Mouse (Mus musculus): ENCODE data around the gene Supt3. TPM values are rescaled to one million over a fixed set of nuclear protein-coding genes. Genes with fewer than 3 reads are reported as not detected.

Supt3 gene
- total and polyA plus RNA-seq, 2 experiments: 2.3 to 4.9 TPM

DNA sequence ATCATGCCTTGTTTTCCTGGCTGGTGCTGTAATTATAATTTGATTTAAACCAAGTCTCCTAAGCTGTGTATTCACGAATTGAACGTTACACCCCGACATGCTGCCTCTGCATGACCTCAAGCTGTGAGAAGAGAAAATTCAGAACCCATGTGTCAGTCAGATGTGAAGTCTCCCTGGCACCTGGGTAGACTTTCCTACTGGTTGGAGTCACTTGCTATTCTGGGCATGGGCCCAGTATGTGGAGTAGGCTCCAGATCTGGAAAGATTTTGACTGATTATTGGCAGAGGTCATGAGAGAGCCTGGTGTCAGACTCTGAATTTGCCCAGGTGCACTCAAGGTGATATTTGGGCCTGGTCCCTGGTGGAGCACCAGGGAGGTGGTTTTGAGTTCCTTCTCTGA is 275.0 kb downstream of the Supt3 start:
- WGBS: 96% methylated on average over 3 of the region's 3 CpGs
- TF ChIP-seq POLR2A (IDR thresholded peaks at IDR 0.05; ENCODE audit: extremely low read depth, insufficient read depth, low read length) (no peak), CTCF (IDR thresholded peaks at IDR 0.05; ENCODE audit: low read depth, low read length) (no peak)
- H3K4me1 ChIP-seq (ENCODE audit: control insufficient read depth, insufficient read depth, low read length): peaks cover 2% of the 10 kb centered on the region
- peak; percentile 12 for DNase-seq (ENCODE audit: extremely low read depth, low read depth, low spot score)
- H3K9ac ChIP-seq (ENCODE audit: low read depth, low read length): no peak overlapping the region
- H3K36me3 ChIP-seq (ENCODE audit: control insufficient read depth, insufficient read depth, low read length): peaks cover 1% of the 10 kb centered on the region; the same call in 1 of the 2 replicates
- no peaks in the 10 kb centered on the region for H3K27me3 ChIP-seq (ENCODE audit: control insufficient read depth, insufficient read depth, low read length)
- no peak overlapping the region for H3K27ac ChIP-seq (replicated peaks; ENCODE audit: insufficient read depth, low read depth, low read length)
- H3K4me3 ChIP-seq (ENCODE audit: insufficient read depth, low read depth, low read length): no peak overlapping the region
- no peaks in the 10 kb centered on the region for H3K79me2 ChIP-seq (ENCODE audit: control insufficient read depth, insufficient read depth, low read length)

DNA sequence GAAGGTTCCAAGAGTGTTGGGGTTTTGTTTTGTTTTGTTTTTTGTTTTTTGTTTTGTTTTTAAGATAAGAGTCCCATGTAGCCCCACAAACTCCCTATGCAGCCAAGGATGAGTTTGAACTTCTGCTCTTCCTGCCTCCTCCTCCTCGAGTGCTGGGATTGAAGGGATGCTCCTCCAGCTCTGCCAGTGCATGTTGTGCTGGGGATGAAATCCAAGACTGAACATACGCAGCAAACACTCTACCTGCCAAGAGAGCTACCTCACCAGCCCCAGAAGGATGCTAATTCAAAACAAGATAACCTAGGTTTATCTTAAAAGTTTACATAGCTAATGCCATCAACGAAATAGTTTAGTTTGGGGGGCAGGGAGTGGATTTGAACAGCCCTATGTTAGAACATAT is 276.4 kb downstream of the Supt3 start:
- H3K79me2 ChIP-seq (ENCODE audit: control insufficient read depth, insufficient read depth, low read length): no peaks in the 10 kb centered on the region
- 82% methylated on average over 3 of the region's 3 CpGs for WGBS
- H3K36me3 ChIP-seq (ENCODE audit: control insufficient read depth, insufficient read depth, low read length): peaks cover 1% of the 10 kb centered on the region; the same call in 1 of the 2 replicates
- no peak for DNase-seq (ENCODE audit: extremely low read depth, low read depth, low spot score)
- H3K27me3 ChIP-seq (ENCODE audit: control insufficient read depth, insufficient read depth, low read length): no peaks in the 10 kb centered on the region
- H3K9ac ChIP-seq (ENCODE audit: low read depth, low read length): no peak overlapping the region
- TF ChIP-seq CTCF (IDR thresholded peaks at IDR 0.05; ENCODE audit: low read depth, low read length) (no peak), POLR2A (IDR thresholded peaks at IDR 0.05; ENCODE audit: extremely low read depth, insufficient read depth, low read length) (no peak)
- no peak overlapping the region for H3K4me3 ChIP-seq (ENCODE audit: insufficient read depth, low read depth, low read length)
- no peak overlapping the region for H3K27ac ChIP-seq (replicated peaks; ENCODE audit: insufficient read depth, low read depth, low read length)
- H3K4me1 ChIP-seq (ENCODE audit: control insufficient read depth, insufficient read depth, low read length): peaks cover 2% of the 10 kb centered on the region

DNA sequence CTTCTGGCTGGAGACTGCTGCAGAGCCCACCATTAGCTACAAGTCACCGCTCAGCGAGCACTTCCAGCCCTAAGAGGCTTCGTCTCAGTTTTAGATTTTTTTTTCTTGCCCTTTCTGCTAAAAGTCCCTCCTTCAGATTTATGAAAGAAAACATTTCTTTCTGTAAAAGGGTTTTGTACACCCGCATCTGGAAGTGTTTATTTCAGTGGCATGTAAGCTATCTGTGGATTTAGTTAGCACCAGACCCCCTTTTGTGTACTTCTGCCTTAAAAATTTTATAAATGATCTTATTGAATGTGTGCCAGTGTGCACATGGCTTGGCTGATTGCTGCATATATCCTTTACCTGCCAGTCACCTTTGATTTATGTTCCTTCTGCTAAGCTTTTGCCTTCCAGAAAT is 277.6 kb downstream of the Supt3 start:
- Histone ChIP-seq H3K27ac (replicated peaks; ENCODE audit: insufficient read depth, low read depth, low read length) (no peak overlapping the region), H3K4me1 (ENCODE audit: control insufficient read depth, insufficient read depth, low read length) (peaks cover 2% of the 10 kb centered on the region), H3K4me3 (ENCODE audit: insufficient read depth, low read depth, low read length) (no peak overlapping the region), H3K79me2 (ENCODE audit: control insufficient read depth, insufficient read depth, low read length) (no peaks in the 10 kb centered on the region), H3K27me3 (ENCODE audit: control insufficient read depth, insufficient read depth, low read length) (no peaks in the 10 kb centered on the region), H3K36me3 (ENCODE audit: control insufficient read depth, insufficient read depth, low read length) (peaks cover 1% of the 10 kb centered on the region; the same call in 1 of the 2 replicates), H3K9ac (ENCODE audit: low read depth, low read length) (no peak overlapping the region)
- no peak for DNase-seq (ENCODE audit: extremely low read depth, low read depth, low spot score)
- TF ChIP-seq POLR2A (IDR thresholded peaks at IDR 0.05; ENCODE audit: extremely low read depth, insufficient read depth, low read length) (no peak), CTCF (IDR thresholded peaks at IDR 0.05; ENCODE audit: low read depth, low read length) (no peak)
- 96% methylated on average over 4 of the region's 4 CpGs for WGBS

DNA sequence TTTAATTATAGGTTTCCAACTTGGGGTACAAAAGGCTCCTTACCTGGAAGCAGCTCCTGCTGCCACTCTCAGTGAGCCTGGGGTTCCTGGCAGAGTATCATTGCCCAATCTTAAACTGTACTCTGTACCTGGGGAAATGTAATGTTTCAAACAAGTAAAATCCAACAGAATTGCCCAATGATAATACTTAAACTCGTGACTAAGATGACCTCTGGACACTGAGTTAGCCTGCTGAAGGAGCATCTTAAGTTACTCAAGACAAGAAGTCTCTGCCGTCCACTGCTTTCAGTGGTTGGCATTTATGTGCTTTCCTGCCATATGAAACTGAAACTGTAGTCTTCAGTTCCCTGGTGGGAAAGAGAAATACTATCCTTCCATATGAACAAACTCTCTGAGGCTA is 279.9 kb downstream of the Supt3 start:
- Histone ChIP-seq H3K36me3 (ENCODE audit: control insufficient read depth, insufficient read depth, low read length) (peaks cover 1% of the 10 kb centered on the region; the same call in 1 of the 2 replicates), H3K79me2 (ENCODE audit: control insufficient read depth, insufficient read depth, low read length) (no peaks in the 10 kb centered on the region), H3K4me3 (ENCODE audit: insufficient read depth, low read depth, low read length) (no peak overlapping the region), H3K27me3 (ENCODE audit: control insufficient read depth, insufficient read depth, low read length) (no peaks in the 10 kb centered on the region), H3K4me1 (ENCODE audit: control insufficient read depth, insufficient read depth, low read length) (peaks cover 2% of the 10 kb centered on the region), H3K9ac (ENCODE audit: low read depth, low read length) (no peak overlapping the region), H3K27ac (replicated peaks; ENCODE audit: insufficient read depth, low read depth, low read length) (no peak overlapping the region)
- TF ChIP-seq CTCF (IDR thresholded peaks at IDR 0.05; ENCODE audit: low read depth, low read length) (no peak), POLR2A (IDR thresholded peaks at IDR 0.05; ENCODE audit: extremely low read depth, insufficient read depth, low read length) (no peak)
- peak; percentile 76 for DNase-seq (ENCODE audit: extremely low read depth, low read depth, low spot score)
- 42% methylated on average over 2 of the region's 2 CpGs for WGBS

DNA sequence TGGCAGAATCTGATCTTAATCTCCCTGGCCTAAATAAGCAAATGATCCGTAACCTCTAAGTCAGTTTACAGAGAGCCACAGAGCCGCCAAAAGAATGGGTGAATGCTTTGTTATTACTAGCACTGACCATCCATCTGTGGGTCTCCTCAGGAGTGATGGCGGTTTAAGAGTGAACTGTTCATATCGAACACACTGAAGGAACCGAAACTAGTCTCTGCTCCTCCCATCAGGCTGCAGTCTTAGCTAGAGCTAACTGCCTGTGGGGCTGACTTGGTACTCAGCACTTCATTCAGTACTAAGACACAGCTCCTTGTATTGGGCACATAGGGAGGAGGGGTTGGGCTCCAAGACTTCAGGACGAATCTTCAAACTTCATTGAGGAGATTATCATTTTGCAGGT is 280.8 kb downstream of the Supt3 start:
- Histone ChIP-seq H3K4me1 (ENCODE audit: control insufficient read depth, insufficient read depth, low read length) (peaks cover 2% of the 10 kb centered on the region), H3K27ac (replicated peaks; ENCODE audit: insufficient read depth, low read depth, low read length) (no peak overlapping the region), H3K9ac (ENCODE audit: low read depth, low read length) (no peak overlapping the region), H3K79me2 (ENCODE audit: control insufficient read depth, insufficient read depth, low read length) (no peaks in the 10 kb centered on the region), H3K27me3 (ENCODE audit: control insufficient read depth, insufficient read depth, low read length) (no peaks in the 10 kb centered on the region), H3K4me3 (ENCODE audit: insufficient read depth, low read depth, low read length) (no peak overlapping the region), H3K36me3 (ENCODE audit: control insufficient read depth, insufficient read depth, low read length) (no peaks in the 10 kb centered on the region)
- no peak for TF ChIP-seq POLR2A (IDR thresholded peaks at IDR 0.05; ENCODE audit: extremely low read depth, insufficient read depth, low read length)
- TF ChIP-seq CTCF (IDR thresholded peaks at IDR 0.05; ENCODE audit: low read depth, low read length): no peak
- no peak for DNase-seq (ENCODE audit: extremely low read depth, low read depth, low spot score)
- WGBS: 93% methylated on average over 6 of the region's 6 CpGs

DNA sequence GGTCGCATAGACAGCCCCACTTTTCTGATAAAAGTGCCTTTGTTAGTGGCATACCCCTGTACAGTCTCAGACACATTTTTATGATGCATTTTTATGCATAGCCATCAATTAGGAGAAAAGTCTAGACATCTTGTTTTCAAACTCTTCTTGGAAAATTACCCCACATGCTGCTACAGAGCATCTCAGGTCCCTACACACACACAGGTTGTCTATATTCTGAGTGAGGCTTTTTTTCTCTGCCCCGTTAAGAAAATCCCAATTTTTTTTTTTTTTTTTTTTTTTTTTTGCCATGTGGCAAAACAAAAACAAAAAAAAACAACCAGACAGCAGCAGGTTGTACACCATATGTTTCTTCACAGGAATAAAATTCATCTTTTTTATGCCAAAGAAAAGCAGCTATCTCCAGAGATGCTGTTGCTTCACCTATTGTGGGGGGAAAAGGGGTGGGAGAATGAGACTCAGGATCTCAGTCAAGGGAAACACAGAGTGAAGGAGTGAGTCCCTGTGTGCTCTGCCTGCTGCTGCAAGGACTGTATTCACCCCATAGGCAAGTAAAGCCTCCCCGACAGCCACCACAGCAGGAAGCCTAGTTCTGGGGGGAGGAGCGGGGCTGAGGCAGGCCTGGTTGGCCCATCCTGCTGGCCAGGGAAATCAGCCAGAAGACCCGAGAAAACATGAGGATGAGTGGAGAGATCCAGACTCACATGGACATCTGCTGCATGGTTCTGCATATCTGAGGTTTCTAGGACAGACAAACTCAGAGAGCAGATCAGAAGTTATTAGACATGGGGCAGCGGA is 281.8 kb downstream of the Supt3 start:
- Histone ChIP-seq H3K79me2 (ENCODE audit: control insufficient read depth, insufficient read depth, low read length) (no peaks in the 10 kb centered on the region), H3K4me3 (ENCODE audit: insufficient read depth, low read depth, low read length) (no peak overlapping the region), H3K9ac (ENCODE audit: low read depth, low read length) (no peak overlapping the region), H3K4me1 (ENCODE audit: control insufficient read depth, insufficient read depth, low read length) (peaks cover 2% of the 10 kb centered on the region), H3K27me3 (ENCODE audit: control insufficient read depth, insufficient read depth, low read length) (no peaks in the 10 kb centered on the region), H3K27ac (replicated peaks; ENCODE audit: insufficient read depth, low read depth, low read length) (no peak overlapping the region), H3K36me3 (ENCODE audit: control insufficient read depth, insufficient read depth, low read length) (no peaks in the 10 kb centered on the region)
- 90% methylated on average over 6 of the region's 6 CpGs for WGBS
- no peak for DNase-seq (ENCODE audit: extremely low read depth, low read depth, low spot score)
- TF ChIP-seq POLR2A (IDR thresholded peaks at IDR 0.05; ENCODE audit: extremely low read depth, insufficient read depth, low read length): no peak
- TF ChIP-seq CTCF (IDR thresholded peaks at IDR 0.05; ENCODE audit: low read depth, low read length): no peak
